Mouse (Mus musculus) kidney, postnatal 25 days (tissue): ENCODE results near the gene Hist1h4f.
"Not testable (repeated sequence)": the region's sequence is repeated elsewhere in the genome, so short reads cannot be mapped to it uniquely, and the experiment has no call there.

ENCODE experiments used
- DNase-seq, 2 experiments: peaks; one replicate each; pipeline ENCODE4 v3.0.0; 2021; ENCODE audit warnings: mixed read lengths in 2 of 2

The Hist1h4f gene

DNA sequence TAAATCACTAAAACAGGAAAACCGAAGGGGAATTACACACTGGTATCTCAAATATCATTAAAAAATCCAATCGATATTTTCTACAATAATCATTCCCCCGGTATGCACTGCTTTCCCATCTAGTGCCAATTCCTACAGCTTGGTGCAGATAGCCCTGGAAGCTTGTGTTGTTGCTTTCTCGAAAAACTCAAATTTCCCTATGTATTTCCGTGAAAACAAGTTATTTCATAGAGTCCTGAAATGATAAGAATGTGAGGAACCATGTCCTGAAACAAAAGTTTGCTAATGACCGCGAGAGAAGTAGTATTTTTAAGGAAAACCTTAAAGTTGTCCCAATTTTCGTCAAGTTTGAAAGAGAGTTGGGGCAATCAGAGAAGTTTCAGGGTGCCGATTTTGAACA, 2.9 kb upstream of the Hist1h4f start:
- DNase-seq, result no peak

DNA sequence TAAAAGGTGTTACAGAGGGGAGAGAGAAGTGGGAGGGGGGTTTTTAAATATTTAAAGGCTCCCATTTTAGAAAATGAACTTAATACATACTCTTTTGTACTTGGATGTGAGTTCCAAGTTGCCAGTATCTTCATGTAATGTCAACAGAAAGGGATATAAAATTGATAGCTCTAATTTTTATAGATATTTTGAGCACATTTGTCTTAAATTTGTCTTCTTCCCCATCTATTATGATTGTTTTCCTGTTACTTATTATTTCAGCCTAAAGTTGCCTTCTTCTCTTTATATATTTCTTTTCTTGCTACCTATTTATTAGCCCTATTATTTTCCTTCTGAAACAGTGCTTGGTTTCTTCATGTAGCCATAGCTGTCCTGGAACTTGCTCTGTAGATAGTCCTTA, 1.5 kb upstream of the Hist1h4f start, which contains the start of gene Hist1h1d:
Gene Hist1h1d, plus strand, starts transcription at position 301 of the 400 bp plus-strand sequence.
- no peak for DNase-seq

DNA sequence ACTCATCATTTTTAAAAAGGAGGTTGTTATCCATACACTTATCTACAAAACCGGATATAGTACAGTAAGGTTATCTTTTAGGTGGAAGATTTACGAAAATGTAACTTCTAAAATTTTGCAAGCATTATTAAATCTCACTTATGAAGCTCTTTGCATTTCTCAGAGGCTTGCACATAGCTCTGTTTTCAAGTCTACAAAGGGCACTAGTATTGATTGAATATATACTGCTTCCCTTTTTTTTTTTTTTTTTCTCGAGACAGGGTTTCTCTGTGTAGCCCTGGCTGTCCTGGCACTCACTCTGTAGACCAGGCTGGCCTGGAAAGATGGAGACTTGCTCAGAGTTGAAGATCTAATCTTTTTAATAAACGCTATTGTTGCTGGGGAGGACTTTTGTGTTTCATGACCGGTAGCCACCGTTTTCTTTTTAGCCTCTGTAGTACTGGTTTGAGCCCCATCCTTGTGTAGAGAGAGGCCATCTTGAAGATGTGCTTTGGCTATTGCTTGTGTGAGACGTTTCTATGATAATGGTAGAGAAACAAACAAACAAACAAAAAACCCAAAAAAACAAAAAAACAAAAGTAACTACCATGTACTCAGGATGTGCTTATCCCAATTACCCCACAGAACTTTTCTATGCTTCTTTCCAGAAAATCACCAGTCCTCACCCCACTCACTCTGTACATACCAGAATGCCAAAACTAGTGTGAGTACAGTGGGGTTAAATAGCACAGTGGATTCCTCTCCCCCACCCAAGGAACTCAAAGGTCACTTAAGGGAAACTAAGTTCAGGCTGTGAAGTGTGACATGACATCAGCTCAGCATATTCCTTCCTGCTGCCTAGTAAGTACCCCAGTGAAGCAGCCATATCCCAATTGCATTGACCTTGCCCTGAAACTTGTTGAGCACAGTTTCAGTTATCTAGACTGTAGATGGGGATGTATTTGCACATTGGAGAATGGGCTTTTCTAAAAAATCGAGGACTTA, 775 bp upstream of the Hist1h4f start:
- DNase-seq, result no peak

DNA sequence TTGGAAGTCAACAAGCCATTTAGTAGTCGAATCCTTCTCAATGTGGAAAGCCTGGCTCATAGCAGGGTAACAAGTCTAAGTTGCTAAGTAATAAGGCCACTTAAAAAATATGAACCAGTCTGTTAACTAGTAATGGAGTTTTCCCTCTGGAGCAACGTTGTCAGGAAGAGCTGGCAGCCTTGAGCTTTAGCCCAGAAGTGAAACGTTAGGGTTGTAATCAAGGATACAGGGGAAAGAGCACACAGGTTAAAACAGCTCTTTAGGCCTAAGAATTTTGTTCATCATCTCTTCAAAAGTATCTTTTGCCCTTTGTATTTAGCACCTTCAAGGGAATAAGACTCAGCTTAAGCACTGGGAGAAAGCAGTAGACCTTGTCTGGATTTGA, 695 bp downstream of the Hist1h4f start:
- DNase-seq, result no peak

DNA sequence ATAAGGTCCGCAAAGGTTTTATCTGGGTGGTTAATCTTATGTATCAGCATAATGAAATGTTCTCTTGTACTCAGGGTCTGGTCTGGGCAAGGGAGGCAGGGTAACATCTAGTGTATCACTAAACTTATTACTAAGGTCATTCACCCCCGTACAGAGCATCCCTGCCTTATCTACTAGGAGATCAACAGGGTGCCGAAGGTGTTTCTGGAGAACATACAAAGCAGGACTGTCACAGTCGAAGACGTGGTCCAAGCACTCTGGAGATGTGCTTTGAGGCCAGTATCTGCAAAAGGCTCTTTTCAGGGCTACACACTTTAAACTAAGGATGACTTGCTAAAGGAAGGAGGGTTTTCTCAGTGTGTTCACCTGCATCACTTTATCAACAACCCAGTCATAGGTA, 4.8 kb downstream of the Hist1h4f start:
- DNase-seq, result no peak

- not testable (repeated sequence) for DNase-seq
Observed at GRCm38 (mm10) chr13:23544787-23545120, 6.7 kb downstream of the Hist1h4f start.

GRCm38 (mm10) chr13:23543965-23544786, 7.3 kb downstream of the Hist1h4f start, which contains the start of gene Hist1h3f:
Gene Hist1h3f, plus strand, starts transcription at chr13:23544052.
- DNase-seq, result peak; percentile 55 to 71

GRCm38 (mm10) chr13:23542999-23543607, 8.3 kb downstream of the Hist1h4f start, which contains the start of gene Hist1h2bh:
Gene Hist1h2bh, minus strand, starts transcription at chr13:23543392.
- peak; percentile 74 to 85 for DNase-seq

- not testable (repeated sequence) for DNase-seq
Observed at GRCm38 (mm10) chr13:23542225-23542980, 9.0 kb downstream of the Hist1h4f start.

DNA sequence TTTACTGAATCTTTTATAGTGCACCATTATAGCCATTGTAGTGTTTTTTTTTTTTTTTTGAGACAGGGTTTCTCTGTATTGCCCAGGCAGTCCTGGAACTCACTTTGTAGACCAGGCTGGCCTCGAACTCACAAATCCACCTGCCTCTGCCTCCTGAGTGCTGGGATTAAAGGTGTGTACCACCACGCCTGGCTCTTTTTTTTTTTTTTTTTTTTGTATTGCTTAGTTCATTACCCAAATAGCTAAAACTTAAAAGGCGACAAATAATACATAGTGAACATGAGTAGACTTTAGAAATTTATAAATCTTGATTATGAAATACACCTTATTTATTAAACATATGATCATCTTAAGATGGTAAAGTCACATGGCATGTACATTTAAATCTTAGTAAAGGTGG, 10.0 kb downstream of the Hist1h4f start:
- DNase-seq, result no peak

DNA sequence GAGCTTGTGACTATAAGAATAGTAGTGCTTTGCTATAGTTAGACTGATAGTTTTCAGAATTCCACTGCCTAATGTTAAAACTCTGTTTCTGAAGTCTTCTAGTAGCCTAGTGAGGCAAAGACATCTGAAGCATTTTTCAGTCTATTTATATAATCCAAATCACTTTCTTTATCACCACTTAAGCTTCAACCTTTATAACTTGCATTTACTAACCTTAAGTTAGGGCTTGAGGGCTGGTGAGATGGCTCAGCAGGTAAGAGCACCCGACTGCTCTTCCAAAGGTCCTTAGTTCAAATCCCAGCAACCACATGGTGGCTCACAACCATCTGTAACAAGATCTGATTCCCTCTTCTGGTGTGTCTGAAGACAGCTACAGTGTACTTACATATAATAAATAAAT, 11.6 kb downstream of the Hist1h4f start:
- not testable (repeated sequence) for DNase-seq

DNA sequence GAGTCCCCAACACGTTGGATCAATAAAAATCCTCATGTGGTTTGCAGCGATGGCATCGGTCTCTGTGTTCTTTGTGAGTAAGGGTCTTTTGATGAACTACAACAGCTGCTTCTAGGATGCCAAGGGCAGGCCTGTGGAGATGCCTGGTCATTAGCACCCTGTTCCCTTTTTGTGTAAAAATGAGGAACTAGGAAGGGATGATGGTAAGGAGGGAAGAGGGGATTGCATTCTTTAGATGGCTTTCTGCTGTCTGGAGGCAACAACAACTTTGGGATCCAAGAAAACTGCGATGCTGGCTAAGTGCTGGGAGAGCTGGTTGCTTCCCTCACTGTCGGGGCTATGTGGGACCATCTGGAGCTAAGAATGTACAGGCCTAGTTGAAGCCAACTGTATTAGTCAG, 13.2 kb downstream of the Hist1h4f start:
- no peak for DNase-seq

- DNase-seq, result no peak
Observed at GRCm38 (mm10) chr13:23537006-23537710, 14.3 kb downstream of the Hist1h4f start.

- no peak for DNase-seq
Observed at GRCm38 (mm10) chr13:23536076-23536822, 15.2 kb downstream of the Hist1h4f start.

DNA sequence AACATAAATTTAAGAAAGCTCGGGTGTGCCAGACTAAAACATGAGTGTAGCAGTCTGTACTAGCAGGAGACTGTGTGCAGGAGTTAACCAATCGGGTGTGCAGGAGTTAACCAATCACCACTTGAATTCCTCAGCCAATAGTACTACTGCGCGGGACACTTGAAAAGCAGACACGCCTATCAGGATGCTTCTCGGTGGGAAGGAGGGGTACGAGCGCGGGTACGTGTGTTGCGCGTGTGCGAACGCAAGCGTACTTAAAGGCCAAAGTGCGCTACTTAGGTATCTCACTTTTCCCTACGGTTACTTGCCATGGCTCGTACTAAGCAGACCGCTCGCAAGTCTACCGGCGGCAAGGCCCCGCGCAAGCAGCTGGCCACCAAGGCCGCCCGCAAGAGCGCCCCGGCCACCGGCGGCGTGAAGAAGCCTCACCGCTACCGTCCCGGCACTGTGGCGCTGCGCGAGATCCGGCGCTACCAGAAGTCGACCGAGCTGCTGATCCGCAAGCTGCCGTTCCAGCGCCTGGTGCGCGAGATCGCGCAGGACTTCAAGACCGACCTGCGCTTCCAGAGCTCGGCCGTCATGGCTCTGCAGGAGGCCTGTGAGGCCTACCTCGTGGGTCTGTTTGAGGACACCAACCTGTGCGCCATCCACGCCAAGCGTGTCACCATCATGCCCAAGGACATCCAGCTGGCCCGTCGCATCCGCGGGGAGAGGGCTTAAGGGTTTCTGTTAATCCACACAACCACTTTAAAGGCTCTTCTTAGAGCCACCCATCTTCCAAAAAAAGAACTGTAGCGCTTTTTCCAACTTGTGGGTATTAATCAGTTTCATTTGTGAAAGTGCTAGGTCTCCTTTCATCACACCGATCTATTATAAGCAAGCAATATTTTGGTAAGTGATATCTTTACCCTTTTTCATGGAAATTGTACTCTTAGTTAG, 16.0 kb downstream of the Hist1h4f start, which contains the start of gene Hist1h3g:
Gene Hist1h3g, plus strand, starts transcription at position 286 of the 939 bp plus-strand sequence.
- peak; percentile 92 for DNase-seq

- peak in 1 of 2 experiments; percentile 5 for DNase-seq
Observed at GRCm38 (mm10) chr13:23534368-23535131, 16.9 kb downstream of the Hist1h4f start.

- DNase-seq, result peak; percentile 69 to 84
Observed at GRCm38 (mm10) chr13:23533560-23534367, 17.7 kb downstream of the Hist1h4f start, which contains the start of gene Hist1h2af. Gene Hist1h2af, plus strand, starts transcription at chr13:23533906.
